Mouse (Mus musculus): ENCODE results near the gene Grm5. TPM values are rescaled to one million over a fixed set of nuclear protein-coding genes. Genes with fewer than 3 reads are reported as not detected.
A peak's percentile ranks its signal among the peaks of the same experiment; 100 is the strongest.

Grm5 gene
- polyA plus RNA-seq, 1 experiment from 2014 or later: 0.08 TPM

- Histone ChIP-seq H3K27ac (ENCODE audit: low read depth, low read length) (no peak overlapping the region), H3K4me1 (replicated peaks; ENCODE audit: control insufficient read depth, insufficient read depth, low read length) (no peaks in the 10 kb centered on the region), H3K9ac (ENCODE audit: low read depth, low read length) (no peak overlapping the region), H3K9me3 (ENCODE audit: control insufficient read depth, low read length) (no peaks in the 10 kb centered on the region), H3K36me3 (ENCODE audit: control insufficient read depth, insufficient read depth, low read length) (no peaks in the 10 kb centered on the region), H3K27me3 (replicated peaks; ENCODE audit: control insufficient read depth, insufficient read depth, low read length) (no peaks in the 10 kb centered on the region), H3K4me2 (no peak overlapping the region), H3K4me3 (ENCODE audit: low read depth, low read length) (no peak overlapping the region)
- DNase-seq (ENCODE audit: low spot score): no peak
- no peak for ATAC-seq (replicated peaks; ENCODE audit: low FRiP score)
- 50% methylated on average over 2 of the region's 2 CpGs for WGBS
Measured at GRCm38 (mm10) chr7:88056438-88056837, 472.5 kb downstream of the Grm5 start.

- ATAC-seq (replicated peaks; ENCODE audit: low FRiP score): no peak
Measured at GRCm38 (mm10) chr7:88091115-88091514, 507.1 kb downstream of the Grm5 start.

GRCm38 (mm10) chr7:88096536-88097107, 512.7 kb downstream of the Grm5 start:
- Histone ChIP-seq H3K9me3 (ENCODE audit: control insufficient read depth, low read length) (no peaks in the 10 kb centered on the region), H3K4me2 (no peak overlapping the region), H3K4me3 (ENCODE audit: low read depth, low read length) (no peak overlapping the region), H3K27me3 (replicated peaks; ENCODE audit: control insufficient read depth, insufficient read depth, low read length) (no peaks in the 10 kb centered on the region), H3K36me3 (ENCODE audit: control insufficient read depth, insufficient read depth, low read length) (no peaks in the 10 kb centered on the region), H3K27ac (ENCODE audit: low read depth, low read length) (no peak overlapping the region), H3K9ac (ENCODE audit: low read depth, low read length) (no peak overlapping the region), H3K4me1 (replicated peaks; ENCODE audit: control insufficient read depth, insufficient read depth, low read length) (no peaks in the 10 kb centered on the region)
- DNase-seq (ENCODE audit: low spot score) (no peak), ATAC-seq (replicated peaks; ENCODE audit: low FRiP score) (no peak)
- WGBS: 28% methylated on average over 1 of the region's 1 CpGs

More at GRCm38 (mm10) chr7:88091115-88091514, 507.1 kb downstream of the Grm5 start:
- H3K36me3 ChIP-seq (ENCODE audit: control insufficient read depth, insufficient read depth, low read length): no peaks in the 10 kb centered on the region
- no peak overlapping the region for H3K9ac ChIP-seq (ENCODE audit: low read depth, low read length)
- no peak overlapping the region for H3K4me3 ChIP-seq (ENCODE audit: low read depth, low read length)
- no peaks in the 10 kb centered on the region for H3K27me3 ChIP-seq (replicated peaks; ENCODE audit: control insufficient read depth, insufficient read depth, low read length)
- H3K4me1 ChIP-seq (replicated peaks; ENCODE audit: control insufficient read depth, insufficient read depth, low read length): no peaks in the 10 kb centered on the region
- no peaks in the 10 kb centered on the region; the same call in 1 of the 2 replicates for H3K9me3 ChIP-seq (ENCODE audit: control insufficient read depth, low read length)
- no peak overlapping the region for H3K4me2 ChIP-seq
- no peak for DNase-seq (ENCODE audit: low spot score)
- H3K27ac ChIP-seq (ENCODE audit: low read depth, low read length): no peak overlapping the region

- no peak overlapping the region for H3K9ac ChIP-seq (ENCODE audit: low read depth, low read length)
- H3K9me3 ChIP-seq (ENCODE audit: control insufficient read depth, low read length): no peaks in the 10 kb centered on the region
- H3K27ac ChIP-seq (ENCODE audit: low read depth, low read length): no peak overlapping the region
- DNase-seq (ENCODE audit: low spot score) (no peak), ATAC-seq (replicated peaks; ENCODE audit: low FRiP score) (peak; percentile 67; the same call in 1 of the 2 replicates)
- H3K4me3 ChIP-seq (ENCODE audit: low read depth, low read length): no peak overlapping the region
- H3K36me3 ChIP-seq (ENCODE audit: control insufficient read depth, insufficient read depth, low read length): no peaks in the 10 kb centered on the region
- H3K4me1 ChIP-seq (replicated peaks; ENCODE audit: control insufficient read depth, insufficient read depth, low read length): no peaks in the 10 kb centered on the region
- H3K4me2 ChIP-seq: no peak overlapping the region
- 3% methylated on average over 1 of the region's 1 CpGs for WGBS
- H3K27me3 ChIP-seq (replicated peaks; ENCODE audit: control insufficient read depth, insufficient read depth, low read length): no peaks in the 10 kb centered on the region
Measured at GRCm38 (mm10) chr7:88097715-88098114, 513.7 kb downstream of the Grm5 start.

GRCm38 (mm10) chr7:88116724-88117409, 532.9 kb downstream of the Grm5 start:
- Histone ChIP-seq H3K4me2 (no peak overlapping the region), H3K36me3 (ENCODE audit: control insufficient read depth, insufficient read depth, low read length) (no peaks in the 10 kb centered on the region), H3K9me3 (ENCODE audit: control insufficient read depth, low read length) (no peaks in the 10 kb centered on the region), H3K4me3 (ENCODE audit: low read depth, low read length) (no peak overlapping the region), H3K27ac (ENCODE audit: low read depth, low read length) (no peak overlapping the region), H3K4me1 (replicated peaks; ENCODE audit: control insufficient read depth, insufficient read depth, low read length) (no peaks in the 10 kb centered on the region), H3K27me3 (replicated peaks; ENCODE audit: control insufficient read depth, insufficient read depth, low read length) (no peaks in the 10 kb centered on the region), H3K9ac (ENCODE audit: low read depth, low read length) (no peak overlapping the region)
- ATAC-seq (replicated peaks; ENCODE audit: low FRiP score) (no peak), DNase-seq (ENCODE audit: low spot score) (no peak)
- WGBS: 77% methylated on average over 6 of the region's 6 CpGs

GRCm38 (mm10) chr7:88128080-88128848, 544.3 kb downstream of the Grm5 start:
- no peak overlapping the region for H3K4me2 ChIP-seq
- peaks cover 17% of the 10 kb centered on the region for H3K27me3 ChIP-seq (replicated peaks; ENCODE audit: control insufficient read depth, insufficient read depth, low read length)
- no peak overlapping the region for H3K9ac ChIP-seq (ENCODE audit: low read depth, low read length)
- H3K27ac ChIP-seq (ENCODE audit: low read depth, low read length): no peak overlapping the region
- ATAC-seq (replicated peaks; ENCODE audit: low FRiP score) (no peak), DNase-seq (ENCODE audit: low spot score) (no peak)
- no peaks in the 10 kb centered on the region for H3K36me3 ChIP-seq (ENCODE audit: control insufficient read depth, insufficient read depth, low read length)
- H3K4me3 ChIP-seq (ENCODE audit: low read depth, low read length): no peak overlapping the region
- no peaks in the 10 kb centered on the region for H3K9me3 ChIP-seq (ENCODE audit: control insufficient read depth, low read length)
- no peaks in the 10 kb centered on the region for H3K4me1 ChIP-seq (replicated peaks; ENCODE audit: control insufficient read depth, insufficient read depth, low read length)
- 80% methylated on average over 8 of the region's 8 CpGs for WGBS

- Histone ChIP-seq H3K36me3 (ENCODE audit: control insufficient read depth, insufficient read depth, low read length) (no peaks in the 10 kb centered on the region), H3K4me3 (ENCODE audit: low read depth, low read length) (peak overlapping the region; percentile 37), H3K4me2 (peak overlapping the region; percentile 64), H3K4me1 (replicated peaks; ENCODE audit: control insufficient read depth, insufficient read depth, low read length) (no peaks in the 10 kb centered on the region), H3K9ac (ENCODE audit: low read depth, low read length) (no peak overlapping the region), H3K9me3 (ENCODE audit: control insufficient read depth, low read length) (no peaks in the 10 kb centered on the region), H3K27ac (ENCODE audit: low read depth, low read length) (no peak overlapping the region), H3K27me3 (replicated peaks; ENCODE audit: control insufficient read depth, insufficient read depth, low read length) (peaks cover 17% of the 10 kb centered on the region)
- no peak for DNase-seq (ENCODE audit: low spot score)
- WGBS: 9% methylated on average over 41 of the region's 41 CpGs
- peak; percentile 41 for ATAC-seq (replicated peaks; ENCODE audit: low FRiP score)
Measured at GRCm38 (mm10) chr7:88129536-88130487, 545.8 kb downstream of the Grm5 start.

- no peak overlapping the region for H3K27ac ChIP-seq (ENCODE audit: low read depth, low read length)
- no peak overlapping the region for H3K9ac ChIP-seq (ENCODE audit: low read depth, low read length)
- ATAC-seq (replicated peaks; ENCODE audit: low FRiP score) (peak; percentile 18; the same call in 1 of the 2 replicates), DNase-seq (ENCODE audit: low spot score) (no peak)
- 26% methylated on average over 22 of the region's 22 CpGs for WGBS
- H3K36me3 ChIP-seq (ENCODE audit: control insufficient read depth, insufficient read depth, low read length): no peaks in the 10 kb centered on the region
- H3K4me3 ChIP-seq (ENCODE audit: low read depth, low read length): peak overlapping the region; percentile 37
- no peaks in the 10 kb centered on the region for H3K9me3 ChIP-seq (ENCODE audit: control insufficient read depth, low read length)
- peaks cover 17% of the 10 kb centered on the region for H3K27me3 ChIP-seq (replicated peaks; ENCODE audit: control insufficient read depth, insufficient read depth, low read length)
- no peaks in the 10 kb centered on the region for H3K4me1 ChIP-seq (replicated peaks; ENCODE audit: control insufficient read depth, insufficient read depth, low read length)
- H3K4me2 ChIP-seq: peak overlapping the region; percentile 64
Measured at GRCm38 (mm10) chr7:88130488-88130849, 546.5 kb downstream of the Grm5 start.

All from liver, embryonic 11.5 days (tissue).